Mouse (Mus musculus) ES-E14 (cell line): ENCODE measurements around the gene Krt80. TPM values are rescaled to one million over a fixed set of nuclear protein-coding genes. Genes with fewer than 3 reads are reported as not detected.

Experiments used
- DNase-seq: peaks from one replicate; pipeline ENCODE4 v3.0.0-alpha.2; 2013; ENCODE audit warnings: low read depth, low spot score
- H3K27ac ChIP-seq: 2 replicates; pipeline ENCODE4 v1.5.1; 2012; ENCODE audit warnings: low read depth, mild to moderate bottlenecking, low read length, moderate library complexity, mixed read lengths; ENCODE audit not compliant: poor library complexity, insufficient read depth, severe bottlenecking
- H3K36me3 ChIP-seq: 2 replicates; pipeline ENCODE4 v1.6.1; 2012; ENCODE audit warnings: mild to moderate bottlenecking, low read length, moderate library complexity, mixed read lengths; ENCODE audit not compliant: control insufficient read depth, poor library complexity, insufficient read depth, severe bottlenecking
- H3K4me1 ChIP-seq, 2 experiments: fragments of 150-350 bp in 1 of 2; sonication (generic) in 1 of 2; 2 replicates each; pipeline ENCODE4 v1.6.1; 2012; ENCODE audit warnings: low read length in 2 of 2, mild to moderate bottlenecking in 1 of 2, mixed read lengths in 1 of 2; ENCODE audit not compliant: control insufficient read depth in 2 of 2, insufficient read depth in 2 of 2, poor library complexity in 1 of 2
- H3K4me3 ChIP-seq, 2 experiments: fragments of 150-350 bp in 1 of 2; sonication (generic) in 1 of 2; 2 replicates each; pipeline ENCODE4 v1.5.1; 2012; ENCODE audit warnings: low read length in 2 of 2, low read depth in 1 of 2, mild to moderate bottlenecking in 1 of 2, mixed read lengths in 1 of 2; ENCODE audit not compliant: insufficient read depth in 1 of 2, poor library complexity in 1 of 2, severe bottlenecking in 1 of 2
- H3K9ac ChIP-seq: 2 replicates; pipeline ENCODE4 v1.6.1; 2012; ENCODE audit warnings: low read depth, mild to moderate bottlenecking, low read length, mixed read lengths; ENCODE audit not compliant: poor library complexity, insufficient read depth, severe bottlenecking
- H3K9me3 ChIP-seq: fragments of 150-350 bp; sonication (generic); 2 replicates; pipeline ENCODE4 v1.6.1; 2012; ENCODE audit warnings: low read depth, mild to moderate bottlenecking, low read length; ENCODE audit not compliant: control insufficient read depth, insufficient read depth
- CHD2 ChIP-seq: IDR thresholded peaks from 2 replicates; pipeline ENCODE4 v1.6.1; 2014; ENCODE audit warnings: mild to moderate bottlenecking, low read depth, low read length, inconsistent platforms
- HCFC1 ChIP-seq: IDR thresholded peaks from 2 replicates; pipeline ENCODE4 v1.6.1; 2012; ENCODE audit warnings: low read length, inconsistent platforms, borderline replicate concordance; ENCODE audit not compliant: insufficient read depth
- MAFK ChIP-seq: IDR thresholded peaks from 2 replicates; pipeline ENCODE4 v1.6.1; 2014; ENCODE audit warnings: mild to moderate bottlenecking, low read depth, low read length, inconsistent platforms; ENCODE audit not compliant: insufficient read depth
- ZC3H11A ChIP-seq: IDR thresholded peaks from 2 replicates; pipeline ENCODE4 v1.6.1; 2012; ENCODE audit warnings: low read depth, mild to moderate bottlenecking, inconsistent platforms, low read length, borderline replicate concordance
- ZNF384 ChIP-seq: IDR thresholded peaks from 2 replicates; pipeline ENCODE4 v1.6.1; 2012; ENCODE audit warnings: low read depth, low read length, inconsistent platforms
- in situ Hi-C, 2 experiments: fragments of 600-800 bp; cut with MboI; formaldehyde crosslinking; loops; one replicate each; pipeline ENCODE4 v1.15.1; 2025; ENCODE audit warnings: low sequenced_read_pairs in 2 of 2, inconsistent platforms in 1 of 2; ENCODE audit not compliant: unreplicated experiment in 2 of 2
- total RNA-seq: library from RNA; depleted of rRNA; stranded (reverse); fragments of 300-350 nt; gene quantifications from 2 replicates; pipeline ENCODE4 v1.2.3, GENCODE M21; 2012

Gene Krt80
- total RNA-seq, 1 experiment: 0.18 TPM

DNA sequence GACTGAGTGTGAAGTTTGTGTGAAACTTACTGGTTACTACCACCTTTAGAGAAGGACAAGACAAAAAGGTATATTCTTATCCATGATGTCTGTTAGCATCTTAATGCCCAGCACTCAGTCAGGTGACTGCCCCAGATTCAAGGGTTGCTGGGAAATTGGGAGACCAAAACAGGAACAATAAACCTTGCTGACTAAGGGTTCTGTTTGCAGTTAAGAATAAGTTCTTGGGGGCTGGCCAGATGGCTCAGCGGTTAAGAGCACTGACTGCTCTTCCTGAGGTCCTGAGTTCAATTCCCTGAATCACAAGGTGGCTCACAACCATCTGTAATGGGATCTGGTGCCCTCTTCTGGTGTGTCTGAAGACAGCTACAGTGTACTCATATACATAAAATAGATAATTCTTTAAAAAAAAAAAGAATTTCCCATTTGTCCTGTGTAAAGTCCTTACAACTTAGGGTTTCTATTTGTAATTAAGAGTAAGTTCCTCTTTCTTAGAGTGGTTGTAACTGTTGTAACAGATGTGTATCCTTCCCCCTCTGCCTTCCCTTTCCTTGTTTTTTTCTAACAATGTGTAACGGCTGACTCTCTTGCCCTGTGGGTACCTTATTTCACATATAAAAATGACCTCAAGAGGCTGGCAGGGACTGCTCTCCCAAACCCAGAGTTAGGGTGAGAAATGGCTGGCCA lies 52.0 kb downstream of the Krt80 start:
- no peak for DNase-seq
- Histone ChIP-seq H3K4me1 (peaks cover 0 to 10% of the 10 kb centered on the region in 2 experiments; a peak in 2 of 4 replicates), H3K9me3 (no peaks in the 10 kb centered on the region), H3K27ac (no peak overlapping the region), H3K9ac (no peak overlapping the region), H3K4me3 (no peak overlapping the region), H3K36me3 (no peaks in the 10 kb centered on the region)
- TF ChIP-seq CHD2 (no peak), MAFK (peak; percentile 47; the same call in 1 of the 2 replicates)
- in situ Hi-C loops: no loop called here

DNA sequence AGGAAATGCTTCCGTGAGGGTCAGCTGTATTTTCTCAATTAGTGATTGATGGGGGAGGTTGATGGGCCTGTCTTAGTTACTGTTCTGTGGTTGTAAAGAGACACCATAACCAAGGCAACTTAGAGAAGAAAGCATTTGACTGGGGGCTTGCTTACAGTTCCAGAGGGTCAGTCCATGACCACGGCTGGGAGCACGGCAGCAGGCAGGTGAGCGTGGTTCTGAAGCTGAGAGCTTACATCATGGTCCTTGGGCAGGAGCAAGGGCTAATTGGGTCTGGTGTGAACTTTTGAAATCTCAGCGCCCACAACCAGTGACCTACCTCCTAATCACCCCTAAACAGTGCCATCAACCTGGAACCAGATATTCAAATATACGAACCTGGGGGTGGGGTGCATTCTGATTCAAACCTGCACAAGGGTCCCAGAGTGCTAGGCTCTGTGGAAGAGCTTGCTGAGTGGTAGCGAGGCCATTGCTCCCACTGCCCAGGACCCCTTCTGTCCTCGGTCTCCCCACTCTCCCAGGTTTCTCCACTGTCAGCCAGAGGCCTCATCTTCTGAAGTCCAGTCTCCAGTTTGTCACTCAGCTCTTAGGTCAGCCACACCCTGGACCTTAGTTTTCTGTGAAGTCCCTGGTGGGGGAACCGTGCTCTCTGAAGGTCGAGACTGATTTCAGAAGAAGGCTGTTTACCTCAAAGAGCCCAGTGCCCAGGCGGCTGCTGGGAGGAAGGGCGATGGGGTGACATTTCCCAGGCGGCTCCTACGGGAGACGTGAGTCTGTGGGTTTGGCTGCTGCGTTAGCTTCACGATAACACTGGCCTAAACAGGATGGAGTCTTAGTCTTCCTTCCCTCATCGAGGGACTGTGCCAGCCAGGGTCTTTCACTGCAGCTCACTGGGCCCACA lies 52.8 kb downstream of the Krt80 start:
- no peak overlapping the region for H3K27ac ChIP-seq
- in situ Hi-C loops: no loop called here

DNA sequence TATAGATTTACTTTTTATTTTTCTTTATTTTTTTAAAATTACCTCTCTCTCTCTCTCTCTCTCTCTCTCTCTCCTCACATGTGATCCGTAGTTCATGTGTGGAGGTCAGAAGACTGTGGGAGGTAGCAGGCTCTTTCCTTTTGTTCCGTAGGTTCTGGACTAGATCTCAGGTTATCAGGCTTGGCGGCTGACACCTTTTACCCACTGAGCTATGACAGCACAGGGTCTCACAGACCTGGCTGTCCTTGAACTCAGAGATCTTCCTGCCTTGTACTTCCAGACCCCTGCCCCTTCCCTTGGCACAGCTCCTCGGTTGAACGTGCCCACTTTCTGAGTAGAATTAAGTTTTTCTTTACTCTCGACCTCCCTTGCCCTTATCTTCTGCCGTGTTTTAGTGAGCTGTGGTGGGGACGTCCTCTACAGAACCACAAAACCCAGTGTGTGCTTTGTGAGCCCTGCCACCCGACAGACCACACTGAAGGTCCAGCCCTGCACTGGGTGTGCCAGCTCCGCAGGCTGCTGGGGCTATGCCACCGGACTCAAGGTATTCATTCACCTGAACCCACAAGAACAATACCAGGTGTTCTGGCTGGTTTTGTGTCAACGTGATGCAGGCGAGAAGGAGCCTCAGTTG lies 53.6 kb downstream of the Krt80 start:
- Histone ChIP-seq H3K36me3 (no peaks in the 10 kb centered on the region), H3K4me3 (no peak overlapping the region), H3K27ac (no peak overlapping the region), H3K9ac (no peak overlapping the region), H3K4me1 (peaks cover 0 to 10% of the 10 kb centered on the region in 2 experiments; a peak in 2 of 4 replicates), H3K9me3 (no peaks in the 10 kb centered on the region)
- TF ChIP-seq HCFC1: no peak
- TF ChIP-seq MAFK: no peak
- TF ChIP-seq CHD2: no peak
- no peak for TF ChIP-seq ZC3H11A
- TF ChIP-seq ZNF384: no peak
- no peak for DNase-seq
- in situ Hi-C loops: no loop called here

More for the DNA sequence above, 52.8 kb downstream of the Krt80 start:
- TF ChIP-seq MAFK (no peak), HCFC1 (no peak), CHD2 (no peak), ZC3H11A (no peak), ZNF384 (no peak)
- Histone ChIP-seq H3K36me3 (no peaks in the 10 kb centered on the region), H3K4me3 (no peak overlapping the region), H3K9ac (no peak overlapping the region), H3K9me3 (no peaks in the 10 kb centered on the region), H3K4me1 (peaks cover 0 to 10% of the 10 kb centered on the region in 2 experiments; a peak in 2 of 4 replicates)
- no peak for DNase-seq

DNA sequence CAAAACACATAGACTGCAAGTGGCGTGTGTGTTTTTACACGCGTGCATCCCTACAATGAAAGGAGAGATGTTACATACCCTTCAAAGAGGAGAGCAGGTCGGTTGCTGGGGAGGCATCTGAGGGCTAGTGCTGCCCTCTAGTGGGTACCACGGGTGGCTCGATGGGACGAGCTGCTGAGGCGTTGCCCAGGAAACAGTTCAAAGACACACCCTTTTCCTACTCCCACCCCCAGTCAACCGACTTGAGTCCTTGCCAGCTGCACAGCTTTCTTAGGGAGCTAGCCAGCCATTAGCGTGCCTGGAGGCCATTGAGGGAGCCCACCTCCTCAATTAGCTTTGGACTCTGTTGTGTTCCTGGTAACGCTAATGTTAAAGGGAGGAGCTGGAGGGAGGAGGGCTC lies 54.1 kb downstream of the Krt80 start:
- no peaks in the 10 kb centered on the region for H3K9me3 ChIP-seq
- no peaks in the 10 kb centered on the region for H3K36me3 ChIP-seq
- H3K9ac ChIP-seq: no peak overlapping the region
- in situ Hi-C loops: no loop called here
- peaks cover 0 to 10% of the 10 kb centered on the region in 2 experiments; a peak in 2 of 4 replicates for H3K4me1 ChIP-seq
- H3K27ac ChIP-seq: no peak overlapping the region
- TF ChIP-seq MAFK: no peak
- TF ChIP-seq HCFC1: no peak
- TF ChIP-seq ZNF384: no peak
- peak; percentile 45; the same call in 1 of the 2 replicates for TF ChIP-seq ZC3H11A
- no peak for TF ChIP-seq CHD2
- no peak overlapping the region for H3K4me3 ChIP-seq
- DNase-seq: peak; percentile 92
